Mouse (Mus musculus) kidney, embryonic 14.5 days (tissue): ENCODE measurements at regions not wholly inside any gene's neighbourhood (a gene's known extent, or its start where the extent isn't known, plus 50 kb on each side); places are given as distances from the start of the nearest gene placed in this dataset. TPM values are rescaled to one million over a fixed set of nuclear protein-coding genes. Genes with fewer than 3 reads are reported as not detected.

Experiments used
- ATAC-seq: fragments of 200-750 bp; cut with Nextera tagmentation; 2 replicates; pipeline ENCODE4 v1.8.0; 2017; ENCODE audit warnings: moderate number of reproducible peaks, mild to moderate bottlenecking, moderate TSS enrichment, moderate library complexity; ENCODE audit not compliant: low FRiP score, low TSS enrichment
- H3K27ac ChIP-seq: fragments of 300-500 bp; sonication (generic); 2 replicates; pipeline ENCODE4 v1.5.1; 2014; ENCODE audit warnings: low read depth, mild to moderate bottlenecking, low read length, moderate library complexity, mixed read lengths
- H3K27me3 ChIP-seq: fragments of 300-500 bp; sonication (generic); 2 replicates; pipeline ENCODE4 v1.6.1; 2014; ENCODE audit warnings: mild to moderate bottlenecking, low read length; ENCODE audit not compliant: control insufficient read depth, insufficient read depth
- H3K36me3 ChIP-seq: fragments of 300-500 bp; sonication (generic); 2 replicates; pipeline ENCODE4 v1.6.1; 2014; ENCODE audit warnings: low read length, mixed read lengths; ENCODE audit not compliant: control insufficient read depth, insufficient read depth
- H3K4me1 ChIP-seq: fragments of 300-500 bp; sonication (generic); 2 replicates; pipeline ENCODE4 v1.6.1; 2014; ENCODE audit warnings: low read length, mixed read lengths; ENCODE audit not compliant: control insufficient read depth, insufficient read depth
- H3K4me2 ChIP-seq: fragments of 300-500 bp; sonication (generic); replicated peaks from 2 replicates; pipeline ENCODE4 v1.6.1; 2014; ENCODE audit warnings: low read depth, mild to moderate bottlenecking, low read length
- H3K4me3 ChIP-seq: fragments of 300-500 bp; sonication (generic); 2 replicates; pipeline ENCODE4 v1.5.1; 2014; ENCODE audit warnings: mild to moderate bottlenecking, low read length
- H3K9ac ChIP-seq: fragments of 300-500 bp; sonication (generic); 2 replicates; pipeline ENCODE4 v1.6.1; 2014; ENCODE audit warnings: low read depth, mild to moderate bottlenecking, low read length, moderate library complexity
- H3K9me3 ChIP-seq: fragments of 300-500 bp; sonication (generic); 2 replicates; pipeline ENCODE4 v1.6.1; 2016; ENCODE audit warnings: low read length; ENCODE audit not compliant: control insufficient read depth
- WGBS: fragments of 180-500 bp; shearing (Covaris S2); extraction: QIAGEN DNeasy Blood & Tissue Kit; methylation state at CpG from one replicate; pipeline ENCODE4 v1.1.7; 2014; 5-methylcytosine and 5-hydroxymethylcytosine counted together
- microRNA-seq: library from miRNA; unstranded; fragments of <30 nt; microRNA quantifications from one replicate; pipeline ENCODE4, GENCODE M21; 2016

DNA sequence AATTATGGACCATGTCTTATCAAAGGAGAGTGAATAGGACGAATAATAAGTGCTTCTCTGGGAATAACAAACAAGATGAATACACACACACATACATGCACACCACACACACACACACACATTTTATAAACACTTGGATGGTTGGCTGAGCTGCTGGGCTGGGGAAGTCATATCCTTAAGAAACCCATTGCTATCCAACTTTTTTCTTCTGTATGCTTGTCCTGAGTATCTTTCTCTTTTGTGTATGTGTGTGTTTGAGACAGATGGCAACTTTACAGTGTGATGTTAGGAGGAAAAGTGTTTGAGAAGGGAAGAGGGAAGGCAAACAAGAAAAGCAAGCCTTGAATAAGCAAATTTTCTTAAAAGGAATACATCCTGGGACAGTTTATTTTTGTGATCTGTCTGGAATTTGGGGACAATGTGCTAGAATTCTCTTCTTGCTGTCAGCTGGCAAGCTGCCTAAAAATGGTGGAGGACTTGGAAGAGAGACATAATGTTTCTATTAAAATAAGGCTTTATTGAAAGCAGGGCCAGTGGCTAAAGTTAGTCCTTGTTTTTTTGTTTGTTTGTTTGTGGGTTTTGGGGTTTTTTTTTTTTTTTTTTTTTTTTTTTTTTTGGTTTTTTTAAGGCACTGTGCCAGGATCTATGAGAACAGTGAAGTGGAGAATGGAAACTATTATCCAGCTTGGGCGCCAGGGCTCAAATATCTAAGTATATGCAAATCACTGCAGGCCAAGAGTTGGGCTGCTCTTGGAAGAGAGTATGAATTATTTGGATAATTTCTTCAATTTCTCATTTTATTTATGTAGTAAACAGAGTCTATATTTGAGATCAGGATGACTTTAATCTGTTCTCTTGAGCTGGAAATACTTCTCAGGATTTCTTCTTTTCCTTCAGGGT is 766.2 kb downstream of the Bcl11a start:
- no peak overlapping the region for H3K9ac ChIP-seq
- no peak overlapping the region for H3K4me3 ChIP-seq
- 79% methylated on average over 2 of the region's 2 CpGs for WGBS

DNA sequence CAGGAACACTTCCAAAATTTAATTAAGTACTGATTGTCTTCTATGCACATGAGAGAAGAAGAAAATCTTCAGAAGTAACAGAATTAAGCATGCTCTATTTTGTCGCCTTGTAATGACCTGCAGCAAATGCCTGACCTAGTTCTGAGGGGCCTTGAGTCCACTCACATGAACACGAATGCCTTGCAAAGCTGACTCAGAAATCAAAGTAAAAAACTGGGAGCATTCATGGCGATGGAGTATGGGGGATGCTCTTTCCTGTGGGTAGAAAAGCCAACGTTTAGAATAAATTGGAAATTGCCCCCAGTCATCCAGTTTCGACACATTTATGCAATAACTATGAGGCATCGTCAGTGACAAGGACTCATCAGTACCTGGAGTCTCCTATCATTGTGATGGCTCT is 779.1 kb downstream of the Bcl11a start:
- Histone ChIP-seq H3K27me3 (no peaks in the 10 kb centered on the region), H3K36me3 (no peaks in the 10 kb centered on the region), H3K9ac (no peak overlapping the region), H3K4me3 (no peak overlapping the region), H3K9me3 (no peaks in the 10 kb centered on the region), H3K4me1 (no peaks in the 10 kb centered on the region), H3K4me2 (no peak overlapping the region), H3K27ac (no peak overlapping the region)
- ATAC-seq, result no peak
- WGBS, result 81% methylated on average over 6 of the region's 6 CpGs

More for the DNA sequence above, 766.2 kb downstream of the Bcl11a start:
- Histone ChIP-seq H3K36me3 (no peaks in the 10 kb centered on the region), H3K27me3 (no peaks in the 10 kb centered on the region), H3K4me1 (no peaks in the 10 kb centered on the region), H3K4me2 (no peak overlapping the region), H3K9me3 (no peaks in the 10 kb centered on the region), H3K27ac (no peak overlapping the region)
- ATAC-seq, result no peak

DNA sequence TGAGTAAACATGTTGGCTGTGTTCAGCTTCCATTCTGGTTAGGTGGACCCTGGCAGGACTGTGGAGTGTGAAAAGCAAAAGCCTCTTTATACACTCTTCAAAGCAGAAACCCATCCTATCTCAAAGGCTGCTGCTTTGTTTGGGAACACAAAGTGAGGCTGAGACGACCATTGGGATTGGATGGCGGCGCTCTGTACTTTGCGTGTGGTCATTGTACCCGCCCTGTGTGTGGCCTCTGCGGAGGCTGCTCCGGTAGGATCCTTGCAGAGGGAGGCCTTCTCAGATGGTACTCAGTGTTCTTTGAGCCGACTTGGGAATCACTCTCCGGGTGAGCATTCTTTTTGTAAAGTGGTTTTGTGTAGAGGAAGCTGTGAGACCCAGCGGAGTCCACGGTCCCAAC is 786.8 kb downstream of the Bcl11a start:
- ATAC-seq, result no peak
- Histone ChIP-seq H3K27me3 (no peaks in the 10 kb centered on the region), H3K4me2 (no peak overlapping the region), H3K9ac (no peak overlapping the region), H3K27ac (no peak overlapping the region), H3K9me3 (no peaks in the 10 kb centered on the region), H3K4me3 (no peak overlapping the region), H3K36me3 (no peaks in the 10 kb centered on the region), H3K4me1 (no peaks in the 10 kb centered on the region)
- WGBS, result 83% methylated on average over 11 of the region's 11 CpGs

DNA sequence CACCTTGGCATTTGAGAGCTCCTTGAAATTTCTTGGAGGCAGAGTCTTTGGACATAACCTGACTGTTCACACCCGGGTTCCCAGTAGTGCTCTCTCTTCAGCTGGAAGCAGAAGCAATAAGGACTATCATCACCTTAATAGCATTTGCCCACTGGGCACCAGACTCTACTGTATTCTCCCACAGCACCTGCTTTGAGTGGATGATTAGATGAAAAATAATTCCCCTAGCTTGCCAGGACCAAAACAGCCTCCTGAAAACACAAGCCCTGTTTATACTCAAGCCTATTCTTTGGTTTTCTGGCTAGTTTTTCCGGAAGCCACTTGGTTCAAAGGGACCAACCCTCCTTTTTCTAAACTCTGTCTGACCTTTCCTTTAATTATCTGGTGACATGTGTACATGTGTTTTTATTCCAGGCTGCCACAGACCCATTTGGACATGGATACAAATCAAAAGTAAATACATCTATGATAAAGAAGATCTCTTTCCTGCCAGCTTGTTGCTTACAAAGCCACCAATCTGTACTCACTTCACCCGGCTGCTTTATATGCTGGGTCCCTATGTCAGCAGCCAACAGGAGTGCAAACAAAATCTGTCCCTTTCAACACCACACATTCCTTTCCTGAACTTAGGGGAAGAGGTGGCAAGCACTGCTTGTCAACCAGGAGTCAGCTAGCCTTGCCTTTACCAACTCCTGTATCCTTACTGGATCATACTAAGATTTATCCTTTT is 787.4 kb downstream of the Bcl11a start:
- Histone ChIP-seq H3K4me1 (no peaks in the 10 kb centered on the region), H3K27me3 (no peaks in the 10 kb centered on the region), H3K4me3 (no peak overlapping the region), H3K9ac (no peak overlapping the region), H3K9me3 (no peaks in the 10 kb centered on the region), H3K36me3 (no peaks in the 10 kb centered on the region), H3K27ac (no peak overlapping the region), H3K4me2 (no peak overlapping the region)
- 68% methylated on average over 3 of the region's 3 CpGs for WGBS
- ATAC-seq, result no peak

Small RNAs in the stretch of these regions (microRNA-seq; reads per million reads assigned to microRNA genes)
- not detected for gene Gm25507
